Mouse (Mus musculus) liver, embryonic 15.5 days (tissue): ENCODE results near the gene 2310011J03Rik. TPM values are rescaled to one million over a fixed set of nuclear protein-coding genes. Genes with fewer than 3 reads are reported as not detected.

Experiments used
- ATAC-seq: fragments of 200-750 bp; cut with Nextera tagmentation; 2 replicates; pipeline ENCODE4 v1.8.0; 2017; ENCODE audit warnings: moderate number of reproducible peaks, mild to moderate bottlenecking, moderate library complexity; ENCODE audit not compliant: insufficient read depth
- H3K27ac ChIP-seq: fragments of 300-500 bp; sonication (generic); replicated peaks from 2 replicates; pipeline ENCODE4 v1.5.1; 2015; ENCODE audit warnings: mild to moderate bottlenecking, inconsistent platforms
- H3K27me3 ChIP-seq: fragments of 300-500 bp; sonication (generic); 2 replicates; pipeline ENCODE4 v1.6.1; 2015; ENCODE audit warnings: mild to moderate bottlenecking, inconsistent platforms
- H3K36me3 ChIP-seq: fragments of 300-500 bp; sonication (generic); replicated peaks from 2 replicates; pipeline ENCODE4 v1.6.1; 2015; ENCODE audit warnings: moderate library complexity, mild to moderate bottlenecking, inconsistent platforms
- H3K4me1 ChIP-seq: fragments of 300-500 bp; sonication (generic); replicated peaks from 2 replicates; pipeline ENCODE4 v1.6.1; 2015; ENCODE audit warnings: inconsistent platforms
- H3K4me2 ChIP-seq: fragments of 300-500 bp; sonication (generic); 2 replicates; pipeline ENCODE4 v1.6.1; 2015; ENCODE audit warnings: moderate library complexity, mild to moderate bottlenecking, inconsistent platforms
- H3K4me3 ChIP-seq: fragments of 300-500 bp; sonication (generic); replicated peaks from 2 replicates; pipeline ENCODE4 v1.5.1; 2015; ENCODE audit warnings: mild to moderate bottlenecking, inconsistent platforms
- H3K9ac ChIP-seq: fragments of 300-500 bp; sonication (generic); 2 replicates; pipeline ENCODE4 v1.6.1; 2015; ENCODE audit warnings: moderate library complexity, mild to moderate bottlenecking, inconsistent platforms
- H3K9me3 ChIP-seq: fragments of 300-500 bp; sonication (generic); replicated peaks from 2 replicates; pipeline ENCODE4 v1.6.1; 2016; ENCODE audit warnings: inconsistent platforms
- WGBS: fragments of 180-500 bp; shearing (Covaris S2); methylation state at CpG from one replicate; pipeline ENCODE4 v1.1.7; 2015; ENCODE audit warnings: mixed read lengths; ENCODE audit not compliant: insufficient replicate concordance; 5-methylcytosine and 5-hydroxymethylcytosine counted together
- polyA plus RNA-seq: library from polyadenylated mRNA; unstranded; fragments of >200 nt; fragmentation: Nextera tagmentation; extraction: Ambion mirVana; gene quantifications from 2 replicates; pipeline ENCODE4 v1.2.1, GENCODE M21; 2015

2310011J03Rik gene
- polyA plus RNA-seq, 1 experiment from 2014 or later = 32.4 TPM

DNA sequence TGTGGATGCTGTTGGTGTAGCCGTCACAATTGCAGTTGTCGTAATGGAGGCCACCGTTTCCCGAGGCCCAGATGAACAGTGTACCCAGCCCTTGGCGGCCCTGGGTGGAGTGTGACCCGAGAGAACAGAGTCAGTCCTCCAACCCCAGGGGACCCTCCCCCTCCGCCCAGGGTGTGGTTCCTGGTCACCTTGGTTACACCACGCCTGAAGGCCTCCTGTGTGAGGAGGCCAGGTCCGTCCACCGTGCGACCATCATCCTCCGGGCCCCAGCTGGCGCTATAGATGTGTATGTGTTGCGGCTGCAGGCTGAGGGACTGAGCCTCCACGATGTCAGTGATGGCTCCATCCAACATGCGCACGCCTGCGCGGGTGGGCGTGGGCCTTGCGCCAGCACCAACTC, 4.7 kb upstream of the 2310011J03Rik start:
- no peak overlapping the region for H3K9ac ChIP-seq
- peaks cover 75% of the 10 kb centered on the region for H3K4me1 ChIP-seq
- no peak for ATAC-seq
- no peaks in the 10 kb centered on the region for H3K36me3 ChIP-seq
- H3K27ac ChIP-seq = no peak overlapping the region
- H3K27me3 ChIP-seq = no peaks in the 10 kb centered on the region
- no peaks in the 10 kb centered on the region for H3K9me3 ChIP-seq
- no peak overlapping the region for H3K4me3 ChIP-seq
- 77% methylated on average over 21 of the region's 21 CpGs for WGBS
- 0 out of 2 replicates have a peak overlapping the region, but pooled peaks have one; percentile 10 for H3K4me2 ChIP-seq

- Histone ChIP-seq H3K27me3 (no peaks in the 10 kb centered on the region), H3K4me3 (peak overlapping the region; percentile 77), H3K9me3 (no peaks in the 10 kb centered on the region), H3K4me1 (peaks cover 75% of the 10 kb centered on the region), H3K4me2 (peak overlapping the region; percentile 100), H3K27ac (peak overlapping the region; percentile 86), H3K36me3 (no peaks in the 10 kb centered on the region; the same call in 1 of the 2 replicates), H3K9ac (no peak overlapping the region)
- no peak for ATAC-seq
- 66% methylated on average over 17 of the region's 17 CpGs for WGBS
These were observed 4.0 kb upstream of the 2310011J03Rik start for GRCm38 (mm10) chr10:80324120-80325037.

GRCm38 (mm10) chr10:80323261-80324119, 3.2 kb upstream of the 2310011J03Rik start:
- peak; percentile 66 for ATAC-seq
- H3K4me3 ChIP-seq = peak overlapping the region; percentile 77
- H3K27ac ChIP-seq = peak overlapping the region; percentile 86
- H3K27me3 ChIP-seq = no peaks in the 10 kb centered on the region
- H3K9ac ChIP-seq = peak overlapping the region; percentile 70
- H3K4me1 ChIP-seq = peaks cover 75% of the 10 kb centered on the region
- H3K9me3 ChIP-seq = no peaks in the 10 kb centered on the region
- H3K4me2 ChIP-seq = peak overlapping the region; percentile 100
- under 1% methylated on average over 46 of the region's 46 CpGs for WGBS
- peaks cover 9% of the 10 kb centered on the region for H3K36me3 ChIP-seq

GRCm38 (mm10) chr10:80322811-80323211, 2.5 kb upstream of the 2310011J03Rik start:
- H3K4me2 ChIP-seq = peak overlapping the region; percentile 100
- 2% methylated on average over 28 of the region's 28 CpGs for whole genome bisulfite sequencing
- H3K27me3 ChIP-seq = no peaks in the 10 kb centered on the region
- H3K9ac ChIP-seq = peak overlapping the region; percentile 70
- peak overlapping the region; percentile 86 for H3K27ac ChIP-seq
- H3K4me1 ChIP-seq = peaks cover 77% of the 10 kb centered on the region
- no peaks in the 10 kb centered on the region for H3K9me3 ChIP-seq
- peaks cover 16% of the 10 kb centered on the region for H3K36me3 ChIP-seq
- peak overlapping the region; percentile 77 for H3K4me3 ChIP-seq
- peak; percentile 8 for ATAC-seq

- peaks cover 2% of the 10 kb centered on the region for H3K27me3 ChIP-seq
- H3K4me1 ChIP-seq = peaks cover 81% of the 10 kb centered on the region
- 78% methylated on average over 21 of the region's 21 CpGs for WGBS
- no peak for ATAC-seq
- H3K9ac ChIP-seq = peak overlapping the region; percentile 21
- peak overlapping the region; percentile 77 for H3K4me3 ChIP-seq
- no peaks in the 10 kb centered on the region for H3K9me3 ChIP-seq
- H3K4me2 ChIP-seq = peak overlapping the region; percentile 100
- peaks cover 21% of the 10 kb centered on the region for H3K36me3 ChIP-seq
- peak overlapping the region; percentile 86 for H3K27ac ChIP-seq
These were observed 1.6 kb upstream of the 2310011J03Rik start for GRCm38 (mm10) chr10:80321670-80322581.

GRCm38 (mm10) chr10:80321014-80321669, 805 bp upstream of the 2310011J03Rik start:
- H3K27me3 ChIP-seq = peaks cover 10% of the 10 kb centered on the region
- H3K9ac ChIP-seq = peak overlapping the region; percentile 5; the same call in 1 of the 2 replicates
- no peak for ATAC-seq
- peak overlapping the region; percentile 87 for H3K27ac ChIP-seq
- WGBS = 47% methylated on average over 6 of the region's 6 CpGs
- peaks cover 89% of the 10 kb centered on the region for H3K4me1 ChIP-seq
- no peaks in the 10 kb centered on the region for H3K9me3 ChIP-seq
- peaks cover 21% of the 10 kb centered on the region for H3K36me3 ChIP-seq
- H3K4me3 ChIP-seq = peak overlapping the region; percentile 86
- peak overlapping the region; percentile 100 for H3K4me2 ChIP-seq

- 23% methylated on average over 10 of the region's 10 CpGs for WGBS
- Histone ChIP-seq H3K9ac (peak overlapping the region; percentile 7; the same call in 1 of the 2 replicates), H3K4me1 (peaks cover 63% of the 10 kb centered on the region), H3K9me3 (no peaks in the 10 kb centered on the region), H3K27me3 (peaks cover 51% of the 10 kb centered on the region), H3K4me2 (peak overlapping the region; percentile 38), H3K27ac (0 out of 2 replicates have a peak overlapping the region, but pooled peaks have one; percentile 35), H3K36me3 (peaks cover 21% of the 10 kb centered on the region), H3K4me3 (no peak overlapping the region)
- no peak; the same call in 1 of the 2 replicates for ATAC-seq
These were observed 3.3 kb downstream of the 2310011J03Rik start for GRCm38 (mm10) chr10:80317011-80317410.

GRCm38 (mm10) chr10:80316359-80316781, 4.0 kb downstream of the 2310011J03Rik start:
- H3K27ac ChIP-seq = 0 out of 2 replicates have a peak overlapping the region, but pooled peaks have one; percentile 31
- peaks cover 58% of the 10 kb centered on the region for H3K27me3 ChIP-seq
- H3K9ac ChIP-seq = no peak overlapping the region
- peaks cover 21% of the 10 kb centered on the region for H3K36me3 ChIP-seq
- peak overlapping the region; percentile 38; the same call in 1 of the 2 replicates for H3K4me2 ChIP-seq
- H3K9me3 ChIP-seq = no peaks in the 10 kb centered on the region
- no peak for ATAC-seq
- peaks cover 56% of the 10 kb centered on the region for H3K4me1 ChIP-seq
- WGBS = 21% methylated on average over 11 of the region's 11 CpGs
- no peak overlapping the region for H3K4me3 ChIP-seq

GRCm38 (mm10) chr10:80315315-80315714, 5.0 kb downstream of the 2310011J03Rik start:
- Histone ChIP-seq H3K9me3 (no peaks in the 10 kb centered on the region), H3K4me3 (no peak overlapping the region), H3K36me3 (peaks cover 21% of the 10 kb centered on the region), H3K27ac (no peak overlapping the region), H3K9ac (no peak overlapping the region), H3K4me2 (no peak overlapping the region), H3K27me3 (peaks cover 68% of the 10 kb centered on the region), H3K4me1 (peaks cover 46% of the 10 kb centered on the region)
- WGBS = 43% methylated on average over 27 of the region's 27 CpGs
- ATAC-seq = no peak
